Mouse (Mus musculus): Measurements from ENCODE around the gene Cald1. TPM values are rescaled to one million over a fixed set of nuclear protein-coding genes. Genes with fewer than 3 reads are reported as not detected.

The Cald1 gene
- total and polyA plus RNA-seq, 2 experiments from 2014 or later: 20.7 to 40.5 TPM

DNA sequence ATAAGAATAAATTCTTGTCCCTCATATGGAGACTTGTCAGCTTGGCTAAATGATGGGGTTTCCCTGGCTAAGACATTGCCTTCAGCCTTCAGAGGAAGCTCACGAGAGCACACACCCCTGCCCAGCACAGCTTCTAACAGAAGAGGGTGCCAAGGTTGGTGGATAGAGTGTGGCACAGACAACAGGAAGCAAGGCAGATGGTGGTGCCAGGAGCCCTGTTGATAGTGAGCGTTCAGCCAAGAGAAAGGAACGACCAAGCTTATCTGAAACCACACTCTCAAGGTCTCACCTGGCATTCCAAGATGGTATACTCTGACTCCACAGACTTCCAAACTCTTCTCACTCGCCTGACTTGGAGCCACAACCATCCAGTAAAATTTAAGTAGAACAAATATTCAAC lies 66.0 kb downstream of the Cald1 start:
- H3K4me3 ChIP-seq (ENCODE audit: low read depth, low read length): no peak overlapping the region
- no peak for TF ChIP-seq CTCF (IDR thresholded peaks at IDR 0.05)
- no peak overlapping the region for H3K27ac ChIP-seq (ENCODE audit: low read depth, low read length)
- 89% methylated on average over 4 of the region's 4 CpGs for WGBS
- DNase-seq (ENCODE audit: low spot score): no peak
- 0 out of 2 replicates have a peak, but pooled peaks cover 3% of the 10 kb centered on the region for H3K4me1 ChIP-seq (ENCODE audit: insufficient read depth, low read length)
- no peaks in the 10 kb centered on the region for H3K36me3 ChIP-seq (ENCODE audit: insufficient read depth, low read length)
- ATAC-seq (ENCODE audit: low FRiP score): no peak
- no peaks in the 10 kb centered on the region for H3K27me3 ChIP-seq (ENCODE audit: insufficient read depth, low read length)
- no peak overlapping the region for H3K9ac ChIP-seq (replicated peaks; ENCODE audit: low read length, poor library complexity, severe bottlenecking)
- H3K9me3 ChIP-seq (ENCODE audit: low read length): no peaks in the 10 kb centered on the region
- H3K4me2 ChIP-seq (ENCODE audit: low read depth, low read length, poor library complexity, severe bottlenecking): no peak overlapping the region

DNA sequence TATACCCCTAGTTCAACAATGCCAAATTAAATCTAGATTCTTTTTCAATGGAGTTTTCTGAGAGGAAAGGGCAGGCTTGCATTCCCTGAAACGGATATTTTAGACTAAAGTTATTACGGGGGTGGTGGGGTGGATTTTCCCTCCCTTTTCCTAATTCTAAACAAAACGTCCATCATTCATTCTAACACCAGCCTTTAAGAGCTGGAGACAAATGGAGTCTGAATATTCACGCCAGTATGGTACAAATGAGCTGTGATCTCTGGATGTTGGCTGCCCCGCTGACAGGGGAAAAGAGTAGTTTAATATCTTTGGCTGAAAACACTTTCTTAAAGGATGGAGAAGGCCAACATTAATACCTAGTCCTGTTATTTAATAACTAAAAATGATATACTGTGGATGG lies 66.4 kb downstream of the Cald1 start:
- ATAC-seq (ENCODE audit: low FRiP score) (no peak), DNase-seq (ENCODE audit: low spot score) (no peak)
- WGBS: 75% methylated on average over 5 of the region's 5 CpGs
- H3K27ac ChIP-seq (ENCODE audit: low read depth, low read length): no peak overlapping the region
- no peak overlapping the region for H3K4me2 ChIP-seq (ENCODE audit: low read depth, low read length, poor library complexity, severe bottlenecking)
- TF ChIP-seq CTCF (IDR thresholded peaks at IDR 0.05): no peak
- H3K4me1 ChIP-seq (ENCODE audit: insufficient read depth, low read length): 0 out of 2 replicates have a peak, but pooled peaks cover 3% of the 10 kb centered on the region
- no peaks in the 10 kb centered on the region for H3K27me3 ChIP-seq (ENCODE audit: insufficient read depth, low read length)
- no peaks in the 10 kb centered on the region for H3K9me3 ChIP-seq (ENCODE audit: low read length)
- no peak overlapping the region for H3K9ac ChIP-seq (replicated peaks; ENCODE audit: low read length, poor library complexity, severe bottlenecking)
- no peak overlapping the region for H3K4me3 ChIP-seq (ENCODE audit: low read depth, low read length)
- no peaks in the 10 kb centered on the region for H3K36me3 ChIP-seq (ENCODE audit: insufficient read depth, low read length)

DNA sequence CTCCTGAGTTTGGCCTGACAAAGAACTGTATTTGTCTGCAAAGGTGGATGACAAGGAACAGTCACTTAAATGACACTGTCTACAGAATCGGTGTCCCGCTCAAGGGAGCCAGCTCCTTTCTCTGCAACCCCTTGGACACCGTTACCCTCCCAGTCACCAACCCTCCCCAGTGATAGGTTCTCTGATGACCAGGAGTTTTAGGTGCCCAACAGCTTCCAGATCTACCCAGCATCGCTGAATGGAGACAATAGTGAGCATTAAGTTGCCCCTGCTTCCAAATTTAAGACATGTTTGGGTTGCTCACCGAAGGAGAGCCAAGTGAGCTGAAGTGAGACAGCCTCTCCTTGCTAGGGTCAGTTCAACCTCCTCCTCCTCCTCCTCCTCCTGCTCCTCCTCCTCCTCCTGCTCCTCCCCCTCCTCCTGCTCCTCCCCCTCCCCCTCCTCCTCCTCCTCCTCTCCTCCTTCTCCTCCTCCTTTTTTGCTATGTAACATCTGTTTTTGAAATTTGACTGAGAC lies 70.5 kb downstream of the Cald1 start:
- no peak for TF ChIP-seq CTCF (IDR thresholded peaks at IDR 0.05)
- Histone ChIP-seq H3K27me3 (ENCODE audit: insufficient read depth, low read length) (no peaks in the 10 kb centered on the region), H3K4me3 (ENCODE audit: low read depth, low read length) (no peak overlapping the region), H3K27ac (ENCODE audit: low read depth, low read length) (no peak overlapping the region), H3K9ac (replicated peaks; ENCODE audit: low read length, poor library complexity, severe bottlenecking) (no peak overlapping the region), H3K9me3 (ENCODE audit: low read length) (no peaks in the 10 kb centered on the region), H3K4me2 (ENCODE audit: low read depth, low read length, poor library complexity, severe bottlenecking) (no peak overlapping the region), H3K4me1 (ENCODE audit: insufficient read depth, low read length) (no peaks in the 10 kb centered on the region), H3K36me3 (ENCODE audit: insufficient read depth, low read length) (no peaks in the 10 kb centered on the region)
- ATAC-seq (ENCODE audit: low FRiP score) (no peak), DNase-seq (ENCODE audit: low spot score) (no peak)
- 86% methylated on average over 5 of the region's 5 CpGs for WGBS

DNA sequence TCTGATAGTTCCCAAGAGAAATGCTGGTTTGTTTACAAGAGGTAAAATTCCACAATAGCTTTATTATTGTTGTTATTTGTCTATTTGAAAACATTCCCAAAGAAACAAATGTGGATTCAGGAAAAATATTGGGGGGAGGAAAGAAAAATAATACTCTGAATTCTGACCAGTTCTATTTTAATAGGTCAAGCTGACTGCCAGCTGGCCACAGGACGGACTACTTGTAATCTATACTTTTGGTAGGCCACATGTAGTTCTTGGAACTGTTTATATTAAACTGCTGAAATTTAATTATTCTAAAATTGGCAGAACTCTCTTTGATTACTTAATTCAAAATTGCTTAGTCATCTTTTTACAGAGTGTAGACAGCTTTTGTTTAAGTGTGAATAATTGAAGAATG lies 73.1 kb downstream of the Cald1 start:
- Histone ChIP-seq H3K4me2 (ENCODE audit: low read depth, low read length, poor library complexity, severe bottlenecking) (no peak overlapping the region), H3K27me3 (ENCODE audit: insufficient read depth, low read length) (no peaks in the 10 kb centered on the region), H3K36me3 (ENCODE audit: insufficient read depth, low read length) (no peaks in the 10 kb centered on the region), H3K9me3 (ENCODE audit: low read length) (no peaks in the 10 kb centered on the region), H3K9ac (replicated peaks; ENCODE audit: low read length, poor library complexity, severe bottlenecking) (no peak overlapping the region), H3K4me3 (ENCODE audit: low read depth, low read length) (no peak overlapping the region), H3K27ac (ENCODE audit: low read depth, low read length) (no peak overlapping the region), H3K4me1 (ENCODE audit: insufficient read depth, low read length) (no peaks in the 10 kb centered on the region)
- TF ChIP-seq CTCF (IDR thresholded peaks at IDR 0.05): no peak
- 95% methylated on average over 1 of the region's 1 CpGs for WGBS
- no peak for DNase-seq (ENCODE audit: low spot score)
- no peak for ATAC-seq (ENCODE audit: low FRiP score)

DNA sequence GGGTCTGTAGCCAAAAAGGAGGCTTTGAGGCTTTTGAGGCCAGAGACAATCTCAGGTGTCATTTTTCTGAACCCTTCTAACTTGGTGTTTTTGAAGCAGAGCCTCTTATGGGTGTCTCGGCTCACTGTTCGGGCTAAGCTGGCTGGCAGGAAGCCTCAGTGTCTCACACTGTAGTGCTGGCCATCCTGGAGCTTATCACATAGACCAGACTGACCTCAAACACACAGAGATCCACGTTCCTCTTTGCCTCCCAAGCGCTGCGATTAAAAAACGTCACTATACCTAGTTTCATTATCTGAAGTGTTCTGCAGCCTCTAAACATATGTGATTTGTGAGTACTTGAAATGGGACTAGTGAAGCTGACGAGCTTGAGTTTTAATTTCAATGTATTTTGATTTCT lies 76.1 kb downstream of the Cald1 start:
- DNase-seq (ENCODE audit: low spot score) (no peak), ATAC-seq (ENCODE audit: low FRiP score) (no peak)
- Histone ChIP-seq H3K27ac (ENCODE audit: low read depth, low read length) (no peak overlapping the region), H3K4me3 (ENCODE audit: low read depth, low read length) (no peak overlapping the region), H3K36me3 (ENCODE audit: insufficient read depth, low read length) (no peaks in the 10 kb centered on the region), H3K9ac (replicated peaks; ENCODE audit: low read length, poor library complexity, severe bottlenecking) (no peak overlapping the region), H3K27me3 (ENCODE audit: insufficient read depth, low read length) (no peaks in the 10 kb centered on the region), H3K9me3 (ENCODE audit: low read length) (no peaks in the 10 kb centered on the region), H3K4me2 (ENCODE audit: low read depth, low read length, poor library complexity, severe bottlenecking) (no peak overlapping the region), H3K4me1 (ENCODE audit: insufficient read depth, low read length) (no peaks in the 10 kb centered on the region)
- 88% methylated on average over 7 of the region's 7 CpGs for WGBS
- no peak for TF ChIP-seq CTCF (IDR thresholded peaks at IDR 0.05)

DNA sequence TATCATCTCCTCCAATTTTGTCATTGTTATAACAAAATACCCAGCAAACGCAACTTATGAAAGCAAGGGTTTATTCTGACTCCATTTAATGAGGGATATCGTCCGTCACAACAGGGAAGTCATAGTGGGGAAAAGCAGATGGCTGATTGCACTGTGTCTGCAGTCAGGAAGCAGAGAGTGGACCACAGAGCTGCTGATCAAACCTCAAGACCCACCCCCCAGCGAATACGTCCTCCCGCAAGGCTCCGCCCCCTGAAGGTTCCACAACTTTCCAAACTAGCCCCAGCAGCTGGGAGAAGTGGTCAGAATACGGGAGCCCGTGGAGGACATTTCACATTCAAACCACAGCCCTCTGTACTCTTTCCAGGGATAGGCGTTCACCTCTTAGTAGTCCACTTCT lies 76.6 kb downstream of the Cald1 start:
- DNase-seq (ENCODE audit: low spot score): no peak
- WGBS: 73% methylated on average over 10 of the region's 10 CpGs
- H3K4me1 ChIP-seq (ENCODE audit: insufficient read depth, low read length): no peaks in the 10 kb centered on the region

More for the DNA sequence above, 76.6 kb downstream of the Cald1 start:
- Histone ChIP-seq H3K4me2 (ENCODE audit: low read depth, low read length, poor library complexity, severe bottlenecking) (no peak overlapping the region), H3K27ac (ENCODE audit: low read depth, low read length) (no peak overlapping the region), H3K36me3 (ENCODE audit: insufficient read depth, low read length) (no peaks in the 10 kb centered on the region), H3K9me3 (ENCODE audit: low read length) (no peaks in the 10 kb centered on the region), H3K4me3 (ENCODE audit: low read depth, low read length) (no peak overlapping the region), H3K27me3 (ENCODE audit: insufficient read depth, low read length) (no peaks in the 10 kb centered on the region), H3K9ac (replicated peaks; ENCODE audit: low read length, poor library complexity, severe bottlenecking) (no peak overlapping the region)
- no peak for TF ChIP-seq CTCF (IDR thresholded peaks at IDR 0.05)
- no peak for ATAC-seq (ENCODE audit: low FRiP score)

All from midbrain, postnatal 0 days (tissue).